Mouse (Mus musculus) E14TG2a.4 (cell line): Measurements from ENCODE around the gene Sergef.
A peak's percentile ranks its signal among the peaks of the same experiment; 100 is the strongest.
"Not testable (repeated sequence)": the region's sequence is repeated elsewhere in the genome, so short reads cannot be mapped to it uniquely, and the experiment has no call there.

Experiments used
- H3K27me3 ChIP-seq: 2 replicates; pipeline ENCODE4 v1.6.1; 2014; ENCODE audit warnings: low read length, control low read depth; ENCODE audit not compliant: insufficient read depth
- H3K36me3 ChIP-seq: 2 replicates; pipeline ENCODE4 v1.6.1; 2014; ENCODE audit warnings: low read length, control low read depth; ENCODE audit not compliant: insufficient read depth
- H3K4me1 ChIP-seq: replicated peaks from 2 replicates; pipeline ENCODE4 v1.6.1; 2014; ENCODE audit warnings: low read depth, low read length, control low read depth
- H3K4me3 ChIP-seq: replicated peaks from 2 replicates; pipeline ENCODE4 v1.5.1; 2014; ENCODE audit warnings: mild to moderate bottlenecking, low read length
- H3K9me3 ChIP-seq: 2 replicates; pipeline ENCODE4 v1.6.1; 2014; ENCODE audit warnings: low read length, control low read depth
- CTCF ChIP-seq: conservative IDR thresholded peaks from 2 replicates; pipeline ENCODE4 v1.5.1; 2014; ENCODE audit warnings: low read length
- NANOG ChIP-seq: IDR thresholded peaks from 2 replicates; pipeline ENCODE4 v1.6.1; 2014; ENCODE audit warnings: borderline replicate concordance, low read length, mixed read lengths
- POU5F1 ChIP-seq: IDR thresholded peaks from 2 replicates; pipeline ENCODE4 v1.6.1; 2014; ENCODE audit warnings: low read length, borderline replicate concordance

Sergef gene

DNA sequence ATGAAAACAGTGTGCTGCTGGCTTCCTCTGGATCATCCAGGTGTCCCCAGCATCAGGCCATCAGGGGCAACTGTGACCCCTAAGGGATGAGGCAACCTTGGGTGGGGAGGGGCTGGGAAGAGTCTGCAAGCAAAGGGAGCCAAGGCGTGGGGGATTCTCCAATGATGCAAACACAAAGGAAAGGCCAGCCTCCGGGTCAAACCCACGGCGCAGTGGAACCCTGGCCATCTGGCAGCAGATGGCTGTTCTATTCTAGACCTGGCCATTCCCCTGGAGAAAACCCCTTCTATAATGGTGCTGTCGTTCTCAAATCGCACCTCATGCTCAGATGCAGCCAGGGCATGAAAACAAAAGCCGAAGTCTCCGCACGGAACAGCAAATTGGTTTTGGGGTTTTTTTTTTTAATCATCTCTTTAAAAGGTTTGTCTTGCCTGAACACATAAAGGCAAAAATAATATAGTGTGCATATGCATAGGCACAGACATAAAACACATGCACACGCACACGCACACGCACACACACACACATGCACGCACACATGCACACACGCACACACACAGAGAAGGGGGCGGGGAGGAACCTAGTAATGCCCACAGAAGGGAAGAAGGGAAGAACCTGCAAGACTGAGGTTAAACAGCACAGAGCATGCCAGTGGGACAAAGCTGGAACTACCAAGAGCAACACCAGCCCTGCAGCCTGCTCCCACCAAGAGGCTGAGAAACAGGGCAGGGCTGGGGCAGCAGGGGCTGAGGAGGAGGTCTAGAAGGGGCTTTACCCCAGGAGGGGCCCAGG, 66.6 kb downstream of the Sergef start:
- Histone ChIP-seq H3K4me1 (peaks cover 5% of the 10 kb centered on the region; the same call in 1 of the 2 replicates), H3K4me3 (no peak overlapping the region), H3K36me3 (no peaks in the 10 kb centered on the region), H3K27me3 (no peaks in the 10 kb centered on the region), H3K9me3 (no peaks in the 10 kb centered on the region)
- TF ChIP-seq CTCF (no peak), NANOG (no peak), POU5F1 (no peak)

DNA sequence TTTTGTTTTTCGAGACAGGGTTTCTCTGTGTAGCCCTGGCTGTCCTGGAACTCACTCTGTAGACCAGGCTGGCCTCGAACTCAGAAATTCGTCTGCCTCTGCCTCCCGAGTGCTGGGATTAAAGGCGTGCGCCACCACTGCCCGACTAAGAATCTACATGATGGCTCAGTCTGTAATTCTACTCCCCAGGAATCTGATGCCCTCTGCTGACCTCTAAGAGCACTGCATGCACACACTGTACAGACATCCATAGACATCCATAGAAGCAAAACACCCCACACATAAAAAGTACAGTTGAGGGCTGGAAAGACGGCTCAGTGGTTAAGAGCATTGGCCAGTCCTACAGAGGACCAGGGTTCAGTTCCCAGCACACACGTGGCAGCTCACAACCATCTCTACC, 70.1 kb downstream of the Sergef start:
- not testable (repeated sequence) for H3K27me3 ChIP-seq, H3K4me3 ChIP-seq, H3K36me3 ChIP-seq, H3K9me3 ChIP-seq, H3K4me1 ChIP-seq

DNA sequence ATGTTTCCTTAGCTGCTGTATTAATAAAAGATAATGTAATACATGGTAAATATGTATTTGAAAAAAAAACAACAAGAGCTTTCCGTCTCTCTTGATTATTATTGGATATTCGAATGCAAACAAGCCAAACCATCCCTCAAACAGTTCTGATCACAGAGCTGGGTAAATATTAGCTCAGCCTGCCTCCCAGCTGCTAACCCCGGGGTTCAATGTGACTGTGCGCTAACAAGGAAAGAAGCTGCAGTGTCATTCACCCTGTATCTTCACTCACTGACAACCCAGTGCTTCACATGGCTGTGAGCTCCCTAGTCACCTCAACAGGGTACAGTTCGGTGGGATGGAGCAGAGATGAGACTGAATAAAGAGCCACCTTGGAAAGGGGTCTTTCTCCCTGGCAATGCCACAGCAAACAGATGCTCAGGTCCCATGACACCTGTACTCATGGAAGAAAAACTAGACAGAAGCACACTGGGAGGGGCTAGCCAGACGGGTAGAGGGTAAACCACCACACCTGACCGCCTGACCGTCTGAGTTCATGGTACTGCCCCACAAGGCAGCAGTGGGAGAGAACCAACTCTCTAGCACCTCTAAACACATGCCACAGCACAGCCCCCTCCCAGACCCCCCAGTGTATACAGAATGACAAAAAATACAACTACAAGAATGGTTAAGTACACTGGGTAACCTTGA, 73.1 kb downstream of the Sergef start:
- TF ChIP-seq NANOG: no peak
- no peak for TF ChIP-seq POU5F1
- H3K9me3 ChIP-seq: peaks cover 5% of the 10 kb centered on the region

DNA sequence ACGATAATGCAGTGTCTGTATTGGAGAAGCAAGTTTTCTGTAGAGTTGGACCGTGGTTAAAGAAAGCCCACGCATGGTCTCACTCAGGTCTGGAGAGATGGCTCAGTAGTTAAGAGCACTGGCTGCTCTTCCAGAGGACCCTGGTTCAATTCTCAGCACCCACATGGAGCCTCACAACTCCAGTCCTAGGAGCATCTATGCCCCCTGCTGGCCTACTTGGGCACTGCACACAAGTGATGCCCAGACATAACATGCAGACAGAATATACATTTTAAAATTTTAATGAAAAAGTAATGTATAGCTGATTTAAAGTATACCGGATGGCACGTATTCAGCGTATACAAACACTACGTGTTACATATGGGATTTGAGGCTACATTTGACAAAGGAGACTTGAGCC, 74.2 kb downstream of the Sergef start:
- H3K27me3 ChIP-seq: no peaks in the 10 kb centered on the region
- peaks cover 5% of the 10 kb centered on the region for H3K9me3 ChIP-seq
- H3K4me3 ChIP-seq: no peak overlapping the region
- no peaks in the 10 kb centered on the region for H3K36me3 ChIP-seq
- H3K4me1 ChIP-seq: no peaks in the 10 kb centered on the region
- TF ChIP-seq NANOG (no peak), CTCF (peak; percentile 30; the same call in 1 of the 2 replicates)

More for the DNA sequence above, 73.1 kb downstream of the Sergef start:
- Histone ChIP-seq H3K4me3 (no peak overlapping the region), H3K27me3 (no peaks in the 10 kb centered on the region), H3K36me3 (no peaks in the 10 kb centered on the region), H3K4me1 (no peaks in the 10 kb centered on the region)

DNA sequence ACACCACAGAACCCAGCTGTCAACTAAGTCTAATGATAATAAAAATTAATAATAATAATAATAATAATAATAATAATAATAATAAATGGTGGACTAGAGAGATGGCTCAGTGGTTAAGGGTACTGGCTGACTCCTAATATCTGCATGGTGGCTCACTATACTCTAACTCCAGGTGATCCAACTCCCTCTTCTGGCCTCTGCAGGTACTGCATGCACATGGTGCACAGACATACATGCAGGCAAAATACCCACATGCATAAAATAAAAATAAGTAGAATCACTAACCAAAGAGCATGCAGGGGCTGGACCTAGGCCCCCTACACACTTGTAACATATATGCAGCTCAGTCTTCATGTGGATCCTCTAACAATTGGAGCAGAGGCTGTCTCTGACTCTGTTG, 75.8 kb downstream of the Sergef start:
- TF ChIP-seq POU5F1 (no peak), NANOG (no peak), CTCF (peak; percentile 37)
- Histone ChIP-seq H3K4me3 (no peak overlapping the region), H3K9me3 (peaks cover 5% of the 10 kb centered on the region)

DNA sequence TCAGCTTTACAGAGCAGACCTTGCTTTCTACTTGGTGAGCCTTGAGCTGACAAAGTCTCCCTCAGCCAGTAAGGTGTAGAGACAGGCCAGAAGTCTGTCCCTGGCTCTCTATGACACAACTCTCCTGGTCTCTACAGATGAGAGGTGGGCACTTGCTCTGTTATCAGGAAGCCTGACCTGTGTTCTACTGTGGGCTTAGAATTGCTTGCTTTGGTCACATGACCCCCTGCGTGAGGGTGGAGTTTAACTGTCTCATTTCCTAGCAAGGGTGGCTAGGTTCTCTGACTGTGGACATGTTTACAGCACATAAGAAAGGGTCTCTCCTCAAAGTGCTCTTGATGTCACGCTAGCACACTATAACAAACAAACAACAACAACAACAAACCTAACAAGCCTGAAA, 79.5 kb downstream of the Sergef start:
- Histone ChIP-seq H3K4me1 (no peaks in the 10 kb centered on the region), H3K4me3 (no peak overlapping the region), H3K27me3 (no peaks in the 10 kb centered on the region), H3K9me3 (peaks cover 1% of the 10 kb centered on the region), H3K36me3 (no peaks in the 10 kb centered on the region)
- TF ChIP-seq CTCF (no peak), NANOG (no peak), POU5F1 (no peak)

More for the DNA sequence above, 75.8 kb downstream of the Sergef start:
- H3K4me1 ChIP-seq: no peaks in the 10 kb centered on the region
- no peaks in the 10 kb centered on the region for H3K27me3 ChIP-seq
- no peaks in the 10 kb centered on the region for H3K36me3 ChIP-seq

DNA sequence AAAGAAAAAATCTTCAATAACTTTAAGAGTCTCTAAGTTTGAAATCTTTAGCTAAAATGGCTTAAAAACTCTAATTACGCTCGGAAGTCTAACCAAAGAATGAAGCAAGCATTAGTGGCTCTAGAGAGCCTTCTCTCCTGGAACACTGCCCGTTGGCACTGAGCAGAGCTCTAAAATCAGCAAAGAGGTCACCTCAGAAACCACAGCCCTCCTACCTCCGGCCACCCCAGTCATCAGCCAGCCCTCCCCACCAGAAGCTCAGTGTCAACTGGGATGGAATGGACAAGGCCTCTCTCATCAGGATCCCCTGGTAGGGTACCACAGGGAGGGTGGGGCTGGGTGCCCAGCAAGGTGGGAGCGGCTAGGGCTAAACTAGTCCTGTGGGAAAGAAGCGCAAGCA, 80.0 kb downstream of the Sergef start:
- Histone ChIP-seq H3K4me3 (no peak overlapping the region), H3K9me3 (no peaks in the 10 kb centered on the region)

DNA sequence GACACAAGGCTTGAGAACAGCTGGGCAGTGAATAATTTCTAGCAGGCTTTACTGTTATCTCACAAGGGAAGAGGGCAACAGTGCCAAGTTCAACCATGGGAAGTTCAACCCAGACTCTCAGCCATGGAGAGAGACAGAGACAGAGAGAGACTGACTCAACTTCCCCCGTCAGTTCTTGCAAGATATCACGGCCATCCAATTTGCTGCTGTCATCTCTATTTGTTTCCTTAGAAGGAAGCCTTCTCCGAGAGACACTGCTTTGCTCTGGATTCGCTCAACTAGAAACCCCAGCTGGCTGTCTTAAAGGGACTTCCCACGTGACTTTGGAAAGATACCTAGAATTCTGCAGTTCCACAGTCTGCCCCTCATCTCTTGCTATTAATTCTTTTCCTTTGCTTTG, 80.6 kb downstream of the Sergef start:
- Histone ChIP-seq H3K27me3 (no peaks in the 10 kb centered on the region), H3K9me3 (no peaks in the 10 kb centered on the region), H3K4me3 (no peak overlapping the region), H3K4me1 (no peaks in the 10 kb centered on the region), H3K36me3 (no peaks in the 10 kb centered on the region)
- TF ChIP-seq NANOG (no peak), CTCF (no peak), POU5F1 (no peak)

More for the DNA sequence above, 80.0 kb downstream of the Sergef start:
- Histone ChIP-seq H3K27me3 (no peaks in the 10 kb centered on the region), H3K4me1 (no peaks in the 10 kb centered on the region), H3K36me3 (no peaks in the 10 kb centered on the region)
- TF ChIP-seq POU5F1 (no peak), NANOG (no peak), CTCF (no peak)

DNA sequence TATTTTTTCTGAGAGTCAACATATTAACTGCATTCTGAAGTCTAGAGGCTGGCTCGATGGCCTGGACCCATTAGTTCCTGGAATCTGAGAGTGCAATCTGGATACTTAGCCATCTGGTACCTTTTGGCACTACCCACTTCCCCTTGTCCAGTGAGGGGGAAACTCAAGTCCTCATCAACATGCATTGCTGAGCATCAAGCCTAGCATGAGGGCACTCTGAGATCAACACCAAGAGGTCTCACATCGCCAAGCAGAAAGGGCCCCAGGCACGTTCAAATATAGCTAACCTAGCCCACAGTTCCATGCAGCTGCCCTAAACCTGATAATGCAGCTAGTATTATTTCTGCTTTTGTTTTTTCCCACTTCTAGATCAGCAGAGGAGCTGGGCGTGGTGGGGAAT, 81.6 kb downstream of the Sergef start:
- no peak overlapping the region for H3K4me3 ChIP-seq
- no peaks in the 10 kb centered on the region for H3K36me3 ChIP-seq
- H3K9me3 ChIP-seq: no peaks in the 10 kb centered on the region
- no peaks in the 10 kb centered on the region for H3K4me1 ChIP-seq
- TF ChIP-seq CTCF (no peak), NANOG (no peak), POU5F1 (no peak)
- H3K27me3 ChIP-seq: no peaks in the 10 kb centered on the region
